Mouse (Mus musculus) forebrain, embryonic 11.5 days (tissue): ENCODE results near the gene Ppp1r9a. TPM values are rescaled to one million over a fixed set of nuclear protein-coding genes. Genes with fewer than 3 reads are reported as not detected.
A peak's percentile ranks its signal among the peaks of the same experiment; 100 is the strongest.
"Not testable (repeated sequence)": the region's sequence is repeated elsewhere in the genome, so short reads cannot be mapped to it uniquely, and the experiment has no call there.

Source experiments
- ATAC-seq: fragments of 200-750 bp; cut with Nextera tagmentation; replicated peaks from 2 replicates; pipeline ENCODE4 v1.8.0; 2017; ENCODE audit warnings: moderate TSS enrichment; ENCODE audit not compliant: low FRiP score
- DNase-seq: peaks from one replicate; pipeline ENCODE4 v3.0.0-alpha.2; 2017; ENCODE audit warnings: low spot score
- H3K27ac ChIP-seq: fragments of 300-500 bp; sonication (generic); 2 replicates; pipeline ENCODE4 v1.5.1; 2014; ENCODE audit warnings: low read depth, low read length
- H3K27me3 ChIP-seq: fragments of 300-500 bp; sonication (generic); 2 replicates; pipeline ENCODE4 v1.6.1; 2014; ENCODE audit warnings: mild to moderate bottlenecking, low read length, mixed read lengths; ENCODE audit not compliant: control insufficient read depth, insufficient read depth
- H3K36me3 ChIP-seq: fragments of 300-500 bp; sonication (generic); 2 replicates; pipeline ENCODE4 v1.6.1; 2014; ENCODE audit warnings: mild to moderate bottlenecking, low read length, moderate library complexity, mixed read lengths; ENCODE audit not compliant: control insufficient read depth, insufficient read depth
- H3K4me1 ChIP-seq: fragments of 300-500 bp; sonication (generic); replicated peaks from 2 replicates; pipeline ENCODE4 v1.6.1; 2014; ENCODE audit warnings: low read length, mixed read lengths; ENCODE audit not compliant: control insufficient read depth, insufficient read depth
- H3K4me2 ChIP-seq: fragments of 300-500 bp; sonication (generic); 2 replicates; pipeline ENCODE4 v1.6.1; 2014; ENCODE audit warnings: low read depth, mild to moderate bottlenecking, low read length, moderate library complexity, mixed read lengths; ENCODE audit not compliant: severe bottlenecking
- H3K4me3 ChIP-seq: fragments of 300-500 bp; sonication (generic); 2 replicates; pipeline ENCODE4 v1.5.1; 2014; ENCODE audit warnings: low read depth, low read length
- H3K9ac ChIP-seq: fragments of 300-500 bp; sonication (generic); 2 replicates; pipeline ENCODE4 v1.6.1; 2014; ENCODE audit warnings: low read length
- H3K9me3 ChIP-seq: fragments of 300-500 bp; sonication (generic); 2 replicates; pipeline ENCODE4 v1.6.1; 2016; ENCODE audit warnings: low read length, mixed read lengths; ENCODE audit not compliant: control insufficient read depth
- WGBS: fragments of 180-500 bp; shearing (Covaris S2); extraction: QIAGEN DNeasy Blood & Tissue Kit; methylation state at CpG from one replicate; pipeline ENCODE4 v1.1.7; 2014; 5-methylcytosine and 5-hydroxymethylcytosine counted together
- polyA plus RNA-seq: library from polyadenylated mRNA; unstranded; fragments of >200 nt; fragmentation: Nextera tagmentation; extraction: Ambion mirVana; gene quantifications from 2 replicates; pipeline ENCODE4 v1.2.1, GENCODE M21; 2014

Ppp1r9a gene
- polyA plus RNA-seq: 26.3 and 29.2 TPM in 2 replicates

DNA sequence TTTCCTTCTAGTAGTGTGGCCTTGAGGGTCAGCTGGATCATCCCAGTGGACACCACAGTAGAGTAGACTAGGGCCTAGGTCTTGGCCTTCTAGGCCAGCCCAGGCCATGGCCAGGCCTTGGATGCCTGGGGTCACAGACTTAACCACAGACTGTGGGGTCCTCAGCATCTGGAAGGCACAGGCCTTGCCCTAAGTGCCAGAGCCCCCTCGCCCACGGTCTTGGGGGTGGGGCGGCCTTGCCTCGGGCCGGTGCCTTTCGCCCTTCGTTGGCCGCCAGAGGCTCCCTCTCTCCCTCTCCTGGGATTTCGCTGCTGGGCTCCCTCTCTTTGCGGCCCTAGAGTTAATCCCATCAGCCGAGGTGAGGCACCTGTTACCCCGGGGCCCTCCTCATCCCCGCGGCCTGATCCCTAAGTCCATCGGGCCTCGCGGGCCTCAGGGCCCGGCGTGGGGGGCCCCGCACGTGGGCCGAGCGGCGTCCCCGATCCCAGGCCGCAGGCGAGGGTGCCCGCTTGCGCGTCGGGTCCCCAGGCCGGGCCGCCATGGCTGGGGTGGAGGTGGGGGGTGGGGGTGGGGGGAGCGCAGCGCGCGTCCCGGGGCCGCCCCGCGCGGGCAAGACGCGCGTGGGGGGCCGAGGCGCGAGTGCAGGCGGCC is at the start of gene Ppp1r9a:
Gene Ppp1r9a, plus strand, starts transcription at position 244 of the 651 bp plus-strand sequence.
- Histone ChIP-seq H3K9me3 (no peaks in the 10 kb centered on the region), H3K4me3 (peak within 1 kb of the TSS; percentile 75), H3K9ac (peak within 1 kb of the TSS; percentile 93), H3K27ac (peak within 1 kb of the TSS; percentile 93), H3K4me2 (peak within 1 kb of the TSS; percentile 88), H3K27me3 (no peaks in the 10 kb centered on the region; the same call in 1 of the 2 replicates), H3K36me3 (no peaks in the 10 kb centered on the region), H3K4me1 (peaks cover 1% of the 10 kb centered on the region; the same call in 1 of the 2 replicates)
- peak; percentile 83 for DNase-seq
- peak; percentile 77 for ATAC-seq
- WGBS: under 1% methylated on average over 37 of the region's 49 CpGs

- no peak overlapping the region for H3K4me2 ChIP-seq
- no peak overlapping the region for H3K27ac ChIP-seq
- DNase-seq: no peak
- 59% methylated on average over 10 of the region's 10 CpGs for WGBS
- no peaks in the 10 kb centered on the region for H3K36me3 ChIP-seq
- H3K9ac ChIP-seq: no peak overlapping the region
- H3K9me3 ChIP-seq: no peaks in the 10 kb centered on the region
- no peak for ATAC-seq
- H3K4me1 ChIP-seq: no peaks in the 10 kb centered on the region
- H3K4me3 ChIP-seq: no peak overlapping the region
- no peaks in the 10 kb centered on the region for H3K27me3 ChIP-seq
Measured at GRCm38 (mm10) chr6:4855236-4855635, 47.5 kb upstream of the Ppp1r9a start.

- ATAC-seq: no peak
- H3K9ac ChIP-seq: no peak overlapping the region
- no peaks in the 10 kb centered on the region for H3K27me3 ChIP-seq
- H3K4me2 ChIP-seq: no peak overlapping the region
- no peak overlapping the region for H3K27ac ChIP-seq
- 93% methylated on average over 11 of the region's 11 CpGs for WGBS
- no peaks in the 10 kb centered on the region for H3K4me1 ChIP-seq
- H3K36me3 ChIP-seq: no peaks in the 10 kb centered on the region
- no peaks in the 10 kb centered on the region for H3K9me3 ChIP-seq
- no peak for DNase-seq
- H3K4me3 ChIP-seq: no peak overlapping the region
Measured at GRCm38 (mm10) chr6:4856919-4857318, 45.8 kb upstream of the Ppp1r9a start.

- Histone ChIP-seq H3K4me2 (no peak overlapping the region), H3K36me3 (no peaks in the 10 kb centered on the region), H3K27me3 (no peaks in the 10 kb centered on the region), H3K9me3 (no peaks in the 10 kb centered on the region), H3K4me3 (no peak overlapping the region), H3K4me1 (no peaks in the 10 kb centered on the region), H3K27ac (no peak overlapping the region), H3K9ac (no peak overlapping the region)
- DNase-seq (no peak), ATAC-seq (no peak)
- WGBS: 60% methylated on average over 3 of the region's 3 CpGs
Measured at GRCm38 (mm10) chr6:4884316-4884715, 18.4 kb upstream of the Ppp1r9a start.

DNA sequence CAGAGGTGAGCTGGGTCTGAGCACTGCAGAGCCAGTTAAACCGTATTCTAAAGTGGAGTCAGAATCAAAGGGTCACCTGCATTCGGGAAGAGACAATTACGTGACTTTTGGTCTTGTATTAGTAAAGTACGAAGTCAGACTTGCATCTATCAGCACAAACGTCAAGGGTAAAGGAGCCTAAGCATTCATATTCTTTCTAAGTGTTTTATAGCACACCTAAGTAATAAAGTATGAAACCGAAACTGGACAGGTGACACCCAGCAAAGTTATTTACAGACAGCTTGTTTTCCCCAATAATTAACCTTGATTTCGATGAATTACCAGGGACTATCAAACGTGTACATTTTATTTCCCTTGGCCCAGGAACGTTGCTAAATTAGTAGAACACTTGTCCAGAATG is 13.2 kb upstream of the Ppp1r9a start:
- WGBS: 87% methylated on average over 9 of the region's 9 CpGs
- Histone ChIP-seq H3K9me3 (no peaks in the 10 kb centered on the region; the same call in 1 of the 2 replicates), H3K9ac (no peak overlapping the region), H3K4me3 (no peak overlapping the region), H3K27ac (no peak overlapping the region), H3K4me1 (no peaks in the 10 kb centered on the region), H3K4me2 (no peak overlapping the region), H3K27me3 (no peaks in the 10 kb centered on the region), H3K36me3 (no peaks in the 10 kb centered on the region)
- DNase-seq: no peak
- no peak for ATAC-seq

DNA sequence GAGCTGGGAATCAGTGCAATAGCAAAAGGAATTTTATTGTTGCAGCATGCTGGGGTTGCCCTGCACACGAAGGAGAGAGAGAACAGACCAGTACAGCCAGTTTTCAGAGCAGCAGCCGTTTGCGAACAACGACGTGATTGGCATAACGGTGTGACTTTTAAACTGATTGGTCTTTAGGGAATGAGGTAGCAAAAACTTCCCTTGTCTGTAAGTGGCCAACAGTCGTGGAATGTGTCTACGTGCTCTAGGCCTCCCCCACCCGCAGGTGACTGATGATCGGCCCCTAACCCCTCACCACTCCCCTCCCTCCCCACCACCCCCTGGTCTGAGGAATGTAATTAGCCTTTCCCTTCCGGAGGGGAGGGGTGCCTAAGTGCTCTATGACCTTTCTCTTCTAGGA is 10.3 kb upstream of the Ppp1r9a start:
- 49% methylated on average over 11 of the region's 11 CpGs for WGBS
- no peak overlapping the region for H3K27ac ChIP-seq
- no peaks in the 10 kb centered on the region for H3K36me3 ChIP-seq
- H3K9ac ChIP-seq: no peak overlapping the region
- no peaks in the 10 kb centered on the region for H3K4me1 ChIP-seq
- ATAC-seq (no peak), DNase-seq (no peak)
- no peaks in the 10 kb centered on the region for H3K27me3 ChIP-seq
- no peaks in the 10 kb centered on the region; the same call in 1 of the 2 replicates for H3K9me3 ChIP-seq
- H3K4me2 ChIP-seq: no peak overlapping the region
- H3K4me3 ChIP-seq: no peak overlapping the region

- not testable (repeated sequence) for DNase-seq, H3K27me3 ChIP-seq, H3K27ac ChIP-seq, H3K9me3 ChIP-seq, H3K36me3 ChIP-seq, H3K4me1 ChIP-seq, H3K4me2 ChIP-seq, H3K4me3 ChIP-seq, H3K9ac ChIP-seq, ATAC-seq
- WGBS: 66% methylated on average over 12 of the region's 12 CpGs
Measured at GRCm38 (mm10) chr6:4893312-4893711, 9.4 kb upstream of the Ppp1r9a start.

- H3K4me3 ChIP-seq: no peak overlapping the region
- H3K9me3 ChIP-seq: no peaks in the 10 kb centered on the region
- H3K27ac ChIP-seq: no peak overlapping the region
- H3K4me2 ChIP-seq: no peak overlapping the region
- no peaks in the 10 kb centered on the region for H3K36me3 ChIP-seq
- WGBS: 86% methylated on average over 6 of the region's 6 CpGs
- peaks cover 1% of the 10 kb centered on the region; the same call in 1 of the 2 replicates for H3K4me1 ChIP-seq
- no peak for DNase-seq
- no peak overlapping the region for H3K9ac ChIP-seq
- H3K27me3 ChIP-seq: no peaks in the 10 kb centered on the region
- ATAC-seq: no peak
Measured at GRCm38 (mm10) chr6:4899906-4900305, 2.8 kb upstream of the Ppp1r9a start.
